Mouse (Mus musculus): ENCODE data around the gene Sox6. TPM values are rescaled to one million over a fixed set of nuclear protein-coding genes. Genes with fewer than 3 reads are reported as not detected.

Gene Sox6
- polyA plus RNA-seq, 2 experiments: 21.3 to 59.4 TPM

GRCm38 (mm10) chr7:115891482-115891881 is 147.1 kb downstream of the Sox6 start:
- Histone ChIP-seq H3K4me2 (replicated peaks; ENCODE audit: low read depth, low read length, severe bottlenecking) (no peak overlapping the region), H3K4me1 (ENCODE audit: control insufficient read depth, insufficient read depth, low read length) (peaks cover 6% of the 10 kb centered on the region; the same call in 1 of the 2 replicates), H3K9me3 (ENCODE audit: control insufficient read depth, low read length) (no peaks in the 10 kb centered on the region), H3K9ac (ENCODE audit: low read depth, low read length, severe bottlenecking) (no peak overlapping the region), H3K4me3 (replicated peaks; ENCODE audit: low read length) (no peak overlapping the region), H3K27me3 (ENCODE audit: control insufficient read depth, insufficient read depth, low read length) (no peaks in the 10 kb centered on the region), H3K27ac (replicated peaks; ENCODE audit: low read depth, low read length) (no peak overlapping the region), H3K36me3 (ENCODE audit: control insufficient read depth, insufficient read depth, low read length) (no peaks in the 10 kb centered on the region)
- no peak for TF ChIP-seq POLR2A (IDR thresholded peaks at IDR 0.05; ENCODE audit: borderline replicate concordance, extremely low read depth, insufficient read depth, insufficient read length)
- DNase-seq (ENCODE audit: low spot score): no peak
- no peak for ATAC-seq (ENCODE audit: low FRiP score, low read depth)
- WGBS: 90% methylated on average over 3 of the region's 3 CpGs

GRCm38 (mm10) chr7:115889926-115890325 is 148.7 kb downstream of the Sox6 start:
- Histone ChIP-seq H3K4me2 (replicated peaks; ENCODE audit: low read depth, low read length, severe bottlenecking) (no peak overlapping the region), H3K27me3 (ENCODE audit: control insufficient read depth, insufficient read depth, low read length) (no peaks in the 10 kb centered on the region), H3K27ac (replicated peaks; ENCODE audit: low read depth, low read length) (no peak overlapping the region), H3K4me1 (ENCODE audit: control insufficient read depth, insufficient read depth, low read length) (peaks cover 6% of the 10 kb centered on the region; the same call in 1 of the 2 replicates), H3K36me3 (ENCODE audit: control insufficient read depth, insufficient read depth, low read length) (no peaks in the 10 kb centered on the region), H3K9ac (ENCODE audit: low read depth, low read length, severe bottlenecking) (no peak overlapping the region), H3K9me3 (ENCODE audit: control insufficient read depth, low read length) (no peaks in the 10 kb centered on the region), H3K4me3 (replicated peaks; ENCODE audit: low read length) (no peak overlapping the region)
- TF ChIP-seq POLR2A (IDR thresholded peaks at IDR 0.05; ENCODE audit: borderline replicate concordance, extremely low read depth, insufficient read depth, insufficient read length): no peak
- WGBS: 25% methylated on average over 7 of the region's 7 CpGs
- peak; percentile 52 for DNase-seq (ENCODE audit: low spot score)
- peak; percentile 41; the same call in 1 of the 2 replicates for ATAC-seq (ENCODE audit: low FRiP score, low read depth)

GRCm38 (mm10) chr7:115888561-115888960 is 150.0 kb downstream of the Sox6 start:
- H3K36me3 ChIP-seq (ENCODE audit: control insufficient read depth, insufficient read depth, low read length): no peaks in the 10 kb centered on the region
- no peak overlapping the region for H3K4me2 ChIP-seq (replicated peaks; ENCODE audit: low read depth, low read length, severe bottlenecking)
- TF ChIP-seq POLR2A (IDR thresholded peaks at IDR 0.05; ENCODE audit: borderline replicate concordance, extremely low read depth, insufficient read depth, insufficient read length): no peak
- H3K4me3 ChIP-seq (replicated peaks; ENCODE audit: low read length): no peak overlapping the region
- ATAC-seq (ENCODE audit: low FRiP score, low read depth) (no peak), DNase-seq (ENCODE audit: low spot score) (no peak)
- no peak overlapping the region for H3K27ac ChIP-seq (replicated peaks; ENCODE audit: low read depth, low read length)
- 93% methylated on average over 1 of the region's 1 CpGs for WGBS
- no peaks in the 10 kb centered on the region for H3K27me3 ChIP-seq (ENCODE audit: control insufficient read depth, insufficient read depth, low read length)
- H3K9me3 ChIP-seq (ENCODE audit: control insufficient read depth, low read length): no peaks in the 10 kb centered on the region
- no peak overlapping the region for H3K9ac ChIP-seq (ENCODE audit: low read depth, low read length, severe bottlenecking)
- peaks cover 6% of the 10 kb centered on the region; the same call in 1 of the 2 replicates for H3K4me1 ChIP-seq (ENCODE audit: control insufficient read depth, insufficient read depth, low read length)

- Histone ChIP-seq H3K4me1 (ENCODE audit: control insufficient read depth, insufficient read depth, low read length) (peaks cover 6% of the 10 kb centered on the region; the same call in 1 of the 2 replicates), H3K27me3 (ENCODE audit: control insufficient read depth, insufficient read depth, low read length) (no peaks in the 10 kb centered on the region), H3K9me3 (ENCODE audit: control insufficient read depth, low read length) (no peaks in the 10 kb centered on the region), H3K4me3 (replicated peaks; ENCODE audit: low read length) (no peak overlapping the region), H3K27ac (replicated peaks; ENCODE audit: low read depth, low read length) (no peak overlapping the region), H3K9ac (ENCODE audit: low read depth, low read length, severe bottlenecking) (no peak overlapping the region), H3K36me3 (ENCODE audit: control insufficient read depth, insufficient read depth, low read length) (no peaks in the 10 kb centered on the region), H3K4me2 (replicated peaks; ENCODE audit: low read depth, low read length, severe bottlenecking) (no peak overlapping the region)
- ATAC-seq (ENCODE audit: low FRiP score, low read depth) (no peak), DNase-seq (ENCODE audit: low spot score) (no peak)
- WGBS: 79% methylated on average over 7 of the region's 7 CpGs
- no peak for TF ChIP-seq POLR2A (IDR thresholded peaks at IDR 0.05; ENCODE audit: borderline replicate concordance, extremely low read depth, insufficient read depth, insufficient read length)
These were observed 150.5 kb downstream of the Sox6 start for GRCm38 (mm10) chr7:115888120-115888519.

GRCm38 (mm10) chr7:115872903-115873302 is 165.7 kb downstream of the Sox6 start:
- DNase-seq (ENCODE audit: low spot score) (no peak), ATAC-seq (ENCODE audit: low FRiP score, low read depth) (no peak)
- H3K4me1 ChIP-seq (ENCODE audit: control insufficient read depth, insufficient read depth, low read length): peaks cover 8% of the 10 kb centered on the region; the same call in 1 of the 2 replicates
- H3K9ac ChIP-seq (ENCODE audit: low read depth, low read length, severe bottlenecking): no peak overlapping the region
- H3K27me3 ChIP-seq (ENCODE audit: control insufficient read depth, insufficient read depth, low read length): no peaks in the 10 kb centered on the region
- WGBS: 95% methylated on average over 2 of the region's 2 CpGs
- H3K27ac ChIP-seq (replicated peaks; ENCODE audit: low read depth, low read length): no peak overlapping the region
- no peak overlapping the region for H3K4me3 ChIP-seq (replicated peaks; ENCODE audit: low read length)
- no peaks in the 10 kb centered on the region for H3K9me3 ChIP-seq (ENCODE audit: control insufficient read depth, low read length)
- no peak overlapping the region for H3K4me2 ChIP-seq (replicated peaks; ENCODE audit: low read depth, low read length, severe bottlenecking)
- H3K36me3 ChIP-seq (ENCODE audit: control insufficient read depth, insufficient read depth, low read length): no peaks in the 10 kb centered on the region
- TF ChIP-seq POLR2A (IDR thresholded peaks at IDR 0.05; ENCODE audit: borderline replicate concordance, extremely low read depth, insufficient read depth, insufficient read length): no peak

- no peaks in the 10 kb centered on the region for H3K36me3 ChIP-seq (ENCODE audit: control insufficient read depth, insufficient read depth, low read length)
- no peak overlapping the region for H3K27ac ChIP-seq (replicated peaks; ENCODE audit: low read depth, low read length)
- whole genome bisulfite sequencing: 61% methylated on average over 2 of the region's 2 CpGs
- peaks cover 22% of the 10 kb centered on the region for H3K4me1 ChIP-seq (ENCODE audit: control insufficient read depth, insufficient read depth, low read length)
- TF ChIP-seq POLR2A (IDR thresholded peaks at IDR 0.05; ENCODE audit: borderline replicate concordance, extremely low read depth, insufficient read depth, insufficient read length): no peak
- H3K4me3 ChIP-seq (replicated peaks; ENCODE audit: low read length): no peak overlapping the region
- ATAC-seq (ENCODE audit: low FRiP score, low read depth) (no peak), DNase-seq (ENCODE audit: low spot score) (no peak)
- no peak overlapping the region for H3K4me2 ChIP-seq (replicated peaks; ENCODE audit: low read depth, low read length, severe bottlenecking)
- H3K9me3 ChIP-seq (ENCODE audit: control insufficient read depth, low read length): no peaks in the 10 kb centered on the region
- no peak overlapping the region for H3K9ac ChIP-seq (ENCODE audit: low read depth, low read length, severe bottlenecking)
- H3K27me3 ChIP-seq (ENCODE audit: control insufficient read depth, insufficient read depth, low read length): no peaks in the 10 kb centered on the region
These were observed 170.1 kb downstream of the Sox6 start for GRCm38 (mm10) chr7:115868504-115868903.
